Mouse (Mus musculus) cerebellum, postnatal 10 days (tissue): ENCODE measurements around the gene Ccdc88c.

Experiments
- DNase-seq, 2 experiments: peaks; one replicate each; pipeline ENCODE4 v3.0.0; 2021; ENCODE audit warnings: mixed read lengths in 2 of 2

Ccdc88c gene

GRCm38 (mm10) chr12:100965298-100965697, 63.6 kb downstream of the Ccdc88c start:
- no peak for DNase-seq

- peak; percentile 74 to 82 for DNase-seq
Measured at GRCm38 (mm10) chr12:100958621-100959592, 69.9 kb downstream of the Ccdc88c start.

- peak; percentile 87 to 93 for DNase-seq
Measured at GRCm38 (mm10) chr12:100958006-100958405, 70.8 kb downstream of the Ccdc88c start.

- peak in 1 of 2 experiments; percentile 27 for DNase-seq
Measured at GRCm38 (mm10) chr12:100957257-100957656, 71.6 kb downstream of the Ccdc88c start.

GRCm38 (mm10) chr12:100956825-100957224, 72.0 kb downstream of the Ccdc88c start:
- no peak for DNase-seq

GRCm38 (mm10) chr12:100956028-100956427, 72.8 kb downstream of the Ccdc88c start:
- no peak for DNase-seq

GRCm38 (mm10) chr12:100953926-100954325, 74.9 kb downstream of the Ccdc88c start:
- no peak for DNase-seq

- DNase-seq = peak; percentile 90
Measured at GRCm38 (mm10) chr12:100952193-100952931, 76.5 kb downstream of the Ccdc88c start.

GRCm38 (mm10) chr12:100949146-100949545, 79.7 kb downstream of the Ccdc88c start:
- no peak for DNase-seq

GRCm38 (mm10) chr12:100948021-100948420, 80.8 kb downstream of the Ccdc88c start:
- DNase-seq = no peak

- DNase-seq = no peak
Measured at GRCm38 (mm10) chr12:100945948-100946347, 82.9 kb downstream of the Ccdc88c start.

- DNase-seq = no peak
Measured at GRCm38 (mm10) chr12:100945501-100945900, 83.4 kb downstream of the Ccdc88c start.

GRCm38 (mm10) chr12:100944921-100945336, 83.9 kb downstream of the Ccdc88c start:
- peak; percentile 86 for DNase-seq

- no peak for DNase-seq
Measured at GRCm38 (mm10) chr12:100943146-100943545, 85.7 kb downstream of the Ccdc88c start.

- no peak for DNase-seq
Measured at GRCm38 (mm10) chr12:100941361-100941760, 87.5 kb downstream of the Ccdc88c start.

GRCm38 (mm10) chr12:100937441-100938360, 91.2 kb downstream of the Ccdc88c start:
- peak; percentile 56 to 64 for DNase-seq

GRCm38 (mm10) chr12:100936737-100937136, 92.1 kb downstream of the Ccdc88c start:
- DNase-seq = no peak

- peak; percentile 93 to 95 for DNase-seq
Measured at GRCm38 (mm10) chr12:100936116-100936515, 92.7 kb downstream of the Ccdc88c start.

- DNase-seq = no peak
Measured at GRCm38 (mm10) chr12:100934796-100935195, 94.1 kb downstream of the Ccdc88c start.

GRCm38 (mm10) chr12:100931653-100932052, 97.2 kb downstream of the Ccdc88c start:
- no peak for DNase-seq

GRCm38 (mm10) chr12:100928286-100928685, 100.6 kb downstream of the Ccdc88c start:
- DNase-seq = no peak
